Mouse (Mus musculus) heart, postnatal 10 days (tissue): Measurements from ENCODE around the gene Brd3os. TPM values are rescaled to one million over a fixed set of nuclear protein-coding genes. Genes with fewer than 3 reads are reported as not detected.

Experiments used
- DNase-seq, 2 experiments: peaks; one replicate each; pipeline ENCODE4 v3.0.0; 2021
- intact Hi-C: fragments of 180-260 bp; cut with DNase I; formaldehyde crosslinking; loops from one replicate; pipeline ENCODE4 v1.15.1; 2025
- microRNA-seq, 2 experiments: library from miRNA; unstranded; fragments of <30 nt; microRNA quantifications; one replicate each; pipeline ENCODE4 v1.2.0; 2022
- total RNA-seq, 2 experiments: library from RNA; stranded (reverse); gene quantifications; 2 replicates each; pipeline ENCODE4 v1.2.3; 2021

The Brd3os gene
- total RNA-seq, 2 experiments from 2014 or later, result 1.1 to 2.1 TPM

DNA sequence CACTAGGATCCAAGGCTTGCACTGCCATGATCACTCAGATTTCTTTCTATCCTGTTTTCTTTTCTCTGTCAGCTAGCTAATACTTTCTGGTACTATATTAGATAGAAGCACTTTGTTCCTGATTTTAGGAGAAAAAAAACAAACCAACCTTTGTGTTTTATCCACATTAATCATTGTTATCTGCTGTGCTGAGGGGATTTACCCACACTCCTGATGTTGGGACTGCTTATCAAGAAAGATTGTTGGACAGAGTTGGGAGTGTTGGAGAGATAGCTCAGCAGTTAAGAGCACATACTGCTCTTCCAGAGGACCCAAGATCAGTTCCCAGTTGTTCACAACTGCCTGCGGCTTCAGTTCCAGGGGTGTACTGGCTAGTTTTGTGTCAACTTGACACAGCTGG, 46.2 kb downstream of the Brd3os start:
- DNase-seq, result no peak
- intact Hi-C loops, result no loop called here

DNA sequence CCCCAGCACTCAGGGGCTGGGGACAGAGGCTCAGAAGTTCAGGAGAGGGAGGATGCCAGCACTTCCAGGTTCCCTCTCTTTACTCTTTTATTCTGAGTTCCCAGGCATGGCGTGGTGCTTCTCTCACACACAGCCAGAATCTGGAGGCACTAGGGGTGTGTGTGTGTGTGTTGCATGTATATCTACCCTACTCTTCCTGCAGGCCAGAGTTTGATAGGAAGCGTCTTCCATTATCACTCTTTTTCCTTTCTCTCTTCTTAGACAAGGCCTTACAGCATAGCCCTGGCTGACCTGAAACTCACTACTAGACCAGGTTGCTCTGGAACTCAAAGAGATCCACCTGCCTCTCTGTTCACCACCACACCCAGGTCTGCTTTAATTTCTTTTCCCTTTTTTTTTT, 48.8 kb downstream of the Brd3os start:
- intact Hi-C loops, result no loop called here
- DNase-seq, result no peak

Small RNAs within 50 kb of the gene (microRNA-seq; reads per million reads assigned to microRNA genes)
- gene Gm24049, result 0 to 0.70 reads per million in 2 experiments
- gene Mir7578, result 0 reads per million in 2 experiments

Other genes starting within 250 kb of the Brd3os start
- gene Sardh, start 194.0 kb upstream of the Brd3os start, total RNA-seq, result 10 to 100 TPM; 18.4 to 19.3 TPM
- 10 to 100 TPM; 13.1 to 14.4 TPM for gene Vav2, start 15.3 kb upstream of the Brd3os start, total RNA-seq
- 10 to 100 TPM; 42.6 to 53.0 TPM for gene Brd3, start 65.3 kb downstream of the Brd3os start, total RNA-seq
- gene Wdr5, start 72.8 kb downstream of the Brd3os start, total RNA-seq, result 10 to 100 TPM; 25.4 to 28.5 TPM
- gene Rxra, start 234.1 kb downstream of the Brd3os start, total RNA-seq, result 10 to 100 TPM; 38.6 to 42.5 TPM